Mouse (Mus musculus) urinary bladder, postnatal 25 days (tissue): Measurements from ENCODE around the gene Lgals9.

Experiments
- DNase-seq: peaks from one replicate; pipeline ENCODE4 v3.0.0; 2022; ENCODE audit warnings: low spot score

Gene Lgals9

GRCm38 (mm10) chr11:78976731-78977510 lies 7.8 kb downstream of the Lgals9 start:
- no peak for DNase-seq

- peak; percentile 12 for DNase-seq
Observed at GRCm38 (mm10) chr11:78973381-78974150, 11.2 kb downstream of the Lgals9 start.

- no peak for DNase-seq
Observed at GRCm38 (mm10) chr11:78972811-78973351, 11.9 kb downstream of the Lgals9 start.

- no peak for DNase-seq
Observed at GRCm38 (mm10) chr11:78972328-78972727, 12.4 kb downstream of the Lgals9 start.

- no peak for DNase-seq
Observed at GRCm38 (mm10) chr11:78971746-78972145, 13.0 kb downstream of the Lgals9 start.

GRCm38 (mm10) chr11:78971096-78971495 lies 13.7 kb downstream of the Lgals9 start:
- no peak for DNase-seq

GRCm38 (mm10) chr11:78968121-78968520 lies 16.6 kb downstream of the Lgals9 start:
- no peak for DNase-seq

- DNase-seq = peak; percentile 40
Observed at GRCm38 (mm10) chr11:78967371-78967770, 17.4 kb downstream of the Lgals9 start.

- DNase-seq = no peak
Observed at GRCm38 (mm10) chr11:78961221-78961620, 23.5 kb downstream of the Lgals9 start.

GRCm38 (mm10) chr11:78959841-78960520 lies 24.8 kb downstream of the Lgals9 start:
- DNase-seq = peak; percentile 12

GRCm38 (mm10) chr11:78959367-78959766 lies 25.4 kb downstream of the Lgals9 start:
- no peak for DNase-seq

- peak; percentile 78 for DNase-seq
Observed at GRCm38 (mm10) chr11:78956260-78956659, 28.5 kb downstream of the Lgals9 start.

GRCm38 (mm10) chr11:78952467-78952866 lies 32.3 kb downstream of the Lgals9 start:
- DNase-seq = peak; percentile 49

GRCm38 (mm10) chr11:78950365-78950764 lies 34.4 kb downstream of the Lgals9 start:
- DNase-seq = no peak

GRCm38 (mm10) chr11:78943083-78943482 lies 41.7 kb downstream of the Lgals9 start:
- DNase-seq = no peak

GRCm38 (mm10) chr11:78935178-78935577 lies 49.6 kb downstream of the Lgals9 start:
- no peak for DNase-seq

- no peak for DNase-seq
Observed at GRCm38 (mm10) chr11:78934727-78935126, 50.0 kb downstream of the Lgals9 start.

- no peak for DNase-seq
Observed at GRCm38 (mm10) chr11:78934307-78934706, 50.4 kb downstream of the Lgals9 start.

GRCm38 (mm10) chr11:78929345-78929744 lies 55.4 kb downstream of the Lgals9 start:
- no peak for DNase-seq

GRCm38 (mm10) chr11:78924916-78925315 lies 59.8 kb downstream of the Lgals9 start:
- peak; percentile 11 for DNase-seq

GRCm38 (mm10) chr11:78924111-78924510 lies 60.6 kb downstream of the Lgals9 start:
- DNase-seq = no peak

GRCm38 (mm10) chr11:78922678-78923407 lies 61.9 kb downstream of the Lgals9 start:
- DNase-seq = peak; percentile 57
